Mouse (Mus musculus): ENCODE measurements around the gene Hoxa2. TPM values are rescaled to one million over a fixed set of nuclear protein-coding genes. Genes with fewer than 3 reads are reported as not detected.

Hoxa2 gene
- polyA plus RNA-seq, 1 experiment from 2014 or later = 0.14 TPM

DNA sequence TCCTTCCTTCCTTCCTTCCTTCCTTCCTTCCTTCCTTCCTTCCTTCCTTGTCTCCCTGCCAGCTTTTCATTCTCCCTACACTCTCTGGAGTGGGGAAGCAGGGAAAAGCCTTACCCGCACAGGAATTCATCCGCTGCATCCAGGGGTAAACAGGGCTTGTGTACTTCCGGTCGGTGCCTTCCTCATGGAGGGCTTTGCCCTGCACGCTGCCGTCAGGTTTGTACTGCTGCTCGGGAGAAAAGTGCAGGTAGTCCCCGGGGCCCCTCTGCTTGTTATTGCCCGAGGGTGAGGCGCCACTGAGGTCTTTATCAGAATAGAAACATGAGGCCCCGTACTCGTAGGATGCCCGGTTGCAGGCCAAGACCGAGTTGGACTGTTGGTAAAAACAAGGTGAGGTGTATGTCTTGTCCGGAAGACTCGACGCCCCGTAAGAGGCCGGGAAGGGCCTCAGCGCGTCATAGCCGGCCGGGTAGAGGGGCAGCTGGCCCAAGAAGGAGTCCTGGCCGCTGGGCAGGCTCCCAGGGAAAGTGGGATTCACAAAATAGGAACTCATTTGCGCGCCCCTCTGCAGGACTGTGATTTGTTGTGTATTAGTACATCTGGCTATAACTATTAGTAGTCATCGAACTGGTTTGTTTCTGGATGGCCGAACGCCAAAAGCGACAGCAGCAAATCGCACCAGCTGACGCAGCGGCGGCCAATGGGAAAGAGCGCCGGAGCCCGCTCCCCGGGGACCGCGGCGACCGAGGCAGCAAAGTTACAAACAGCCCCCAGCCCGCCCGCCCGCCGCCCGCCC is 43.6 kb upstream of the Hoxa2 start, which contains the start of gene Hoxa6:
Gene Hoxa6, minus strand, starts transcription at position 651 of the 796 bp plus-strand sequence.
- no peak within 1 kb of the TSS for H3K9ac ChIP-seq (ENCODE audit: low read length)
- peaks cover 100% of the 10 kb centered on the region for H3K27me3 ChIP-seq (ENCODE audit: control insufficient read depth, insufficient read depth, low read length)
- ATAC-seq (ENCODE audit: low FRiP score) (no peak), DNase-seq (ENCODE audit: low spot score, missing footprints) (no peak)
- no peak within 1 kb of the TSS for H3K4me2 ChIP-seq
- peaks cover 7% of the 10 kb centered on the region for H3K4me1 ChIP-seq (ENCODE audit: control insufficient read depth, insufficient read depth, low read length)
- WGBS = under 1% methylated on average over 47 of the region's 47 CpGs
- no peak within 1 kb of the TSS for H3K4me3 ChIP-seq (ENCODE audit: low read depth, low read length)
- no peak within 1 kb of the TSS for H3K27ac ChIP-seq (ENCODE audit: low read depth, low read length)
- no peaks in the 10 kb centered on the region for H3K36me3 ChIP-seq (ENCODE audit: control insufficient read depth, insufficient read depth, low read length)
- H3K9me3 ChIP-seq (ENCODE audit: control insufficient read depth, low read length) = no peaks in the 10 kb centered on the region

- Histone ChIP-seq H3K4me3 (ENCODE audit: low read depth, low read length) (no peak overlapping the region), H3K9ac (ENCODE audit: low read length) (no peak overlapping the region), H3K27ac (ENCODE audit: low read depth, low read length) (no peak overlapping the region), H3K4me1 (ENCODE audit: control insufficient read depth, insufficient read depth, low read length) (peaks cover 7% of the 10 kb centered on the region), H3K27me3 (ENCODE audit: control insufficient read depth, insufficient read depth, low read length) (peaks cover 100% of the 10 kb centered on the region), H3K9me3 (ENCODE audit: control insufficient read depth, low read length) (no peaks in the 10 kb centered on the region), H3K36me3 (ENCODE audit: control insufficient read depth, insufficient read depth, low read length) (no peaks in the 10 kb centered on the region), H3K4me2 (no peak overlapping the region)
- ATAC-seq (ENCODE audit: low FRiP score) (no peak), DNase-seq (ENCODE audit: low spot score, missing footprints) (no peak)
These were observed 43.0 kb upstream of the Hoxa2 start for GRCm38 (mm10) chr6:52207684-52207976.

DNA sequence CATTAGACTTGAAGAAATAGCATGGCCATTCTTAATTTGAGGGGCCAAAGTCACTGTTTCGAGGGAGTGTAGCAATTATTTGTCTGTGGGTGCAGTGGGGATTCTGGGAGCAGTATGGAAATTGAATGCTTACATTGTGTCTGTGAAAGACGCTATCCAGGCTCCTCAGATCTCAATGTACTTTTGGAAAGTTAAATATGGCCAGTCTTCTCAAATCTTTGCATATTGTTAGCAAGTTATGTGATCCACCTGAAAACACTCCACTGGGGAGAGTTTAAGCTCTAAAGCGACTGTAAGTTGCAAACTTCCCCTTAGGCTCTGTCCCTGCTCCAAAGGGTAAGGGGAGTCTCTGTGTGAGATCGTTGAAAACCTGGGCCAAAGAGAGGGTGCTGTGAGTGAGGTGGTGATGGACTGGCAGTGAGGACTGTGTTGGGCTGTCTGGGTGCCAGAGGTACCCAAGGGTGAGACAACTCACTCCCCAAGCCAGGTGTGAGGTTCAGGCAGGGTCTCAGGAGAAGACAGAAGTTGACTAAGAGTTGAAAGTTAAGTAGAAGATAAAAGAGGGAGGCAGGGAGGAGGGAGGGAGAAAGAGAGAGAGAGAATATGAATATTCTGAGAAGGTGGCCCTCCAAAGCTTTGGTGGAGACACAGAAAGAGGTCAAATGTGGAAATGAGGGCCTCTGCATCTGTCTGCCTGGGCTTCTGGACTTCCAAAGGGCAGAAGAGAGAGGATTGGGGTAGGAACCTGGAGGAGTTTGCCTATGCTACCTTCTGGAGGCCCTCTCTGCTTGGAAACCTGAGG is 42.5 kb upstream of the Hoxa2 start:
- Histone ChIP-seq H3K4me3 (ENCODE audit: low read depth, low read length) (no peak overlapping the region), H3K4me1 (ENCODE audit: control insufficient read depth, insufficient read depth, low read length) (peaks cover 7% of the 10 kb centered on the region), H3K27me3 (ENCODE audit: control insufficient read depth, insufficient read depth, low read length) (peaks cover 100% of the 10 kb centered on the region), H3K9me3 (ENCODE audit: control insufficient read depth, low read length) (no peaks in the 10 kb centered on the region), H3K36me3 (ENCODE audit: control insufficient read depth, insufficient read depth, low read length) (no peaks in the 10 kb centered on the region), H3K9ac (ENCODE audit: low read length) (no peak overlapping the region), H3K4me2 (no peak overlapping the region), H3K27ac (ENCODE audit: low read depth, low read length) (no peak overlapping the region)
- ATAC-seq (ENCODE audit: low FRiP score) (no peak), DNase-seq (ENCODE audit: low spot score, missing footprints) (no peak)
- 5% methylated on average over 4 of the region's 4 CpGs for WGBS

DNA sequence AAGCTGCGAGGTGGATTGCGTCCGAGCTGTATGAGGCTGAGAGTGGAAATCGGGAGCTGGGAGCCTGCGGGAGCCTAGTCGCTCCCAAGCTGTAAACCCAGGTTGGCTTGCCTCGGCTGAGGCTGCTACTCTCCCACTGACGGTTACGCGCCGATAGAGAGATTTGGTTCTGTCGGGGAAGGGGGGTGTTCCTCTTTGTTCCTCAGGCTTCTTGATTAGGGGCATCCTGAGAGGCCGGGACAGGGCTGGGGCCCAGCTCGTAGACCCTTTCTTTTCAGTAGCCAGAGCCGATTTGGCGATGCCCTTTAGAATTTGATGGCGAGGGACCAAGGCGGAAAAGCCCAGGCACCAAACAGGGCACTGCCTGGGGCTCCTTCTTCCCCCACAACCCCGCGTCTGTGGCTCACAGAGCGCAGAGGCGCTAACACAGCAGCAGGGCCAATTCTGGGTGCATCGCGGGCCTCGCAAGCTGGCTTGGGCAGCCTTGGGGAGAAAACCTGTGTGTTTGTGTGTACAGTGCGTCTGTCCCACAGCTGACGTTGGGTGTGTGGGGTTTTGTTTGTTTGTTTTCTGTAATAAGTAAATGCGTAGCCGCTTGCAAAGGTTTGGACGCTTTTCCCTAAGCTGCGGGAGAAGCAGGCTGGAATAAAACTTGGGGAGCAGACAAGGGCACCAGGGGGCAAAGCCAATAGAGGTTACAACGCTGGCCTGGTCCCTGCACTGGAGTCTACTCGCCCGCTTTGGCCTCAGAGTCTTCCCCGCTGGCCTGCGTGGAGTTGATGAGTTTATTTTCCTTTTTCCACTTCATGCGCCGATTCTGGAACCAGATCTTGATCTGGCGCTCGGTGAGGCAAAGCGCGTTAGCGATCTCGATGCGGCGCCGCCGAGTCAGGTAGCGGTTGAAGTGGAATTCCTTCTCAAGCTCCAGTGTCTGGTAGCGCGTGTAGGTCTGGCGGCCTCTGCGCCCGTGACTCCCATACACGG is 41.3 kb upstream of the Hoxa2 start:
- H3K36me3 ChIP-seq (ENCODE audit: control insufficient read depth, insufficient read depth, low read length) = no peaks in the 10 kb centered on the region
- peaks cover 7% of the 10 kb centered on the region for H3K4me1 ChIP-seq (ENCODE audit: control insufficient read depth, insufficient read depth, low read length)
- WGBS = under 1% methylated on average over 55 of the region's 55 CpGs
- H3K4me3 ChIP-seq (ENCODE audit: low read depth, low read length) = no peak overlapping the region
- H3K9ac ChIP-seq (ENCODE audit: low read length) = no peak overlapping the region
- no peak overlapping the region for H3K27ac ChIP-seq (ENCODE audit: low read depth, low read length)
- ATAC-seq (ENCODE audit: low FRiP score) (no peak), DNase-seq (ENCODE audit: low spot score, missing footprints) (peak; percentile 95)
- H3K9me3 ChIP-seq (ENCODE audit: control insufficient read depth, low read length) = no peaks in the 10 kb centered on the region
- no peak overlapping the region for H3K4me2 ChIP-seq
- H3K27me3 ChIP-seq (ENCODE audit: control insufficient read depth, insufficient read depth, low read length) = peaks cover 100% of the 10 kb centered on the region

DNA sequence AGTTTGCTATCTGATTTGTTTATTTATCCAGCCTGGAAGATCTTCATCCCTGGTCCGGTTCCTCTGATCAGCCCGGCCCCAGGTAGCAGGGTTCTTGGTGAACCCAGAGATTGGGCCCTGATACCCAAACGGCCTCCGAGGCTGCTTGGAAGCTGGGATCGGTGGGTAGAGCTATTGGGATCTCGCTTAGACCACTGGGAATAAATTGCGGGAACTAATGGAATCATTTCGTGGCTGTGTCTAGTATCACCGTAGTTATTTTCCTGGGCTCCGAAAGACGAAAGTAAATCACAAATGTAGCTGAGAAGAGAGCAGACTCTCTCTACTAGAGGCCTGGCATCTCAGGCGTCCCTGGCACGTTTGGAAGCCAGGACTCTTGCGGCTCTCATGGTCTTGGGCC is 40.6 kb upstream of the Hoxa2 start:
- no peak overlapping the region for H3K9ac ChIP-seq (ENCODE audit: low read length)
- H3K36me3 ChIP-seq (ENCODE audit: control insufficient read depth, insufficient read depth, low read length) = no peaks in the 10 kb centered on the region
- H3K4me1 ChIP-seq (ENCODE audit: control insufficient read depth, insufficient read depth, low read length) = peaks cover 7% of the 10 kb centered on the region
- no peak for ATAC-seq (ENCODE audit: low FRiP score)
- no peaks in the 10 kb centered on the region for H3K9me3 ChIP-seq (ENCODE audit: control insufficient read depth, low read length)
- H3K27ac ChIP-seq (ENCODE audit: low read depth, low read length) = no peak overlapping the region
- no peak overlapping the region for H3K4me3 ChIP-seq (ENCODE audit: low read depth, low read length)
- no peak overlapping the region for H3K4me2 ChIP-seq
- H3K27me3 ChIP-seq (ENCODE audit: control insufficient read depth, insufficient read depth, low read length) = peaks cover 100% of the 10 kb centered on the region
- 5% methylated on average over 14 of the region's 14 CpGs for WGBS
- peak; percentile 97 for DNase-seq (ENCODE audit: low spot score, missing footprints)

DNA sequence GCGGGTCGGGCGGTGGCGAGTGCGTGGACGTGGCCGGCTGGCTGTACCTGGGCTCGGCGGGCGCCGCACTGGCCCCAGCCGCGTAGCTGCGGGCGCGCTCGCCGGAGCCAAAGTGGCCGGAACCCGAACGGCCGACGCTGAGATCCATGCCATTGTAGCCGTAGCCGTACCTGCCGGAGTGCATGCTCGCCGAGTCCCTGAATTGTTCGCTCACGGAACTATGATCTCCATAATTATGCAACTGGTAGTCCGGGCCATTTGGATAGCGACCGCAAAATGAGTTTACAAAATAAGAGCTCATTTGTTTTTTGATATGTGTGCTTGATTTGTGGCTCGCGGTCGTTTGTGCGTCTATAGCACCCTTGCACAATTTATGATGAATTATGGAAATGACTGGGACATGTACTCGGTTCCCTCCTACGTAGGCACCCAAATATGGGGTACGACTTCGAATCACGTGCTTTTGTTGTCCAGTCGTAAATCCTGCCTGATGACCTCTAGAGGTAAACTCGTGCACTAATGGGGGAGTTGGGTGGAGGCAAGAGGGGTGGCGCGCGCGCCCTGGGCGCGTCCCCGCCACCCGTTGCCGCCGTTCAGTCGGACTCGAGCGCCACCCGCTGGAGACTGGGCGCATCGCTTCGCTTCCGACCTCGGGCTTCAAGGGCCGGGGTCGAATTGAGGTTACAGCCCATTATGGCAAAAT is 39.6 kb upstream of the Hoxa2 start, which contains the start of gene Hoxa5:
Gene Hoxa5, minus strand, starts transcription at position 538 of the 703 bp plus-strand sequence.
- under 1% methylated on average over 65 of the region's 65 CpGs for WGBS
- H3K4me3 ChIP-seq (ENCODE audit: low read depth, low read length) = peak within 1 kb of the TSS; percentile 10
- peak within 1 kb of the TSS; percentile 22 for H3K4me2 ChIP-seq
- H3K9me3 ChIP-seq (ENCODE audit: control insufficient read depth, low read length) = no peaks in the 10 kb centered on the region
- H3K9ac ChIP-seq (ENCODE audit: low read length) = no peak within 1 kb of the TSS
- no peak for ATAC-seq (ENCODE audit: low FRiP score)
- H3K27ac ChIP-seq (ENCODE audit: low read depth, low read length) = no peak within 1 kb of the TSS
- peaks cover 7% of the 10 kb centered on the region for H3K4me1 ChIP-seq (ENCODE audit: control insufficient read depth, insufficient read depth, low read length)
- H3K27me3 ChIP-seq (ENCODE audit: control insufficient read depth, insufficient read depth, low read length) = peaks cover 100% of the 10 kb centered on the region
- H3K36me3 ChIP-seq (ENCODE audit: control insufficient read depth, insufficient read depth, low read length) = no peaks in the 10 kb centered on the region
- peak; percentile 97 for DNase-seq (ENCODE audit: low spot score, missing footprints)

GRCm38 (mm10) chr6:52203371-52204049 is 38.9 kb upstream of the Hoxa2 start:
- no peak overlapping the region for H3K27ac ChIP-seq (ENCODE audit: low read depth, low read length)
- peaks cover 7% of the 10 kb centered on the region for H3K4me1 ChIP-seq (ENCODE audit: control insufficient read depth, insufficient read depth, low read length)
- H3K4me3 ChIP-seq (ENCODE audit: low read depth, low read length) = peak overlapping the region; percentile 10
- H3K4me2 ChIP-seq = peak overlapping the region; percentile 22
- no peak overlapping the region for H3K9ac ChIP-seq (ENCODE audit: low read length)
- H3K9me3 ChIP-seq (ENCODE audit: control insufficient read depth, low read length) = no peaks in the 10 kb centered on the region
- under 1% methylated on average over 46 of the region's 46 CpGs for WGBS
- no peak for ATAC-seq (ENCODE audit: low FRiP score)
- peak; percentile 96 for DNase-seq (ENCODE audit: low spot score, missing footprints)
- no peaks in the 10 kb centered on the region for H3K36me3 ChIP-seq (ENCODE audit: control insufficient read depth, insufficient read depth, low read length)
- peaks cover 98% of the 10 kb centered on the region for H3K27me3 ChIP-seq (ENCODE audit: control insufficient read depth, insufficient read depth, low read length)

GRCm38 (mm10) chr6:52203121-52203370 is 38.4 kb upstream of the Hoxa2 start:
- 1% methylated on average over 10 of the region's 10 CpGs for WGBS
- ATAC-seq (ENCODE audit: low FRiP score) (no peak), DNase-seq (ENCODE audit: low spot score, missing footprints) (no peak)
- Histone ChIP-seq H3K4me2 (no peak overlapping the region), H3K36me3 (ENCODE audit: control insufficient read depth, insufficient read depth, low read length) (no peaks in the 10 kb centered on the region), H3K27me3 (ENCODE audit: control insufficient read depth, insufficient read depth, low read length) (peaks cover 98% of the 10 kb centered on the region), H3K9me3 (ENCODE audit: control insufficient read depth, low read length) (no peaks in the 10 kb centered on the region), H3K4me3 (ENCODE audit: low read depth, low read length) (no peak overlapping the region), H3K4me1 (ENCODE audit: control insufficient read depth, insufficient read depth, low read length) (peaks cover 7% of the 10 kb centered on the region), H3K27ac (ENCODE audit: low read depth, low read length) (no peak overlapping the region), H3K9ac (ENCODE audit: low read length) (no peak overlapping the region)
